Mouse (Mus musculus) liver, postnatal 0 days (tissue): ENCODE results near the gene Mfap3.

ENCODE experiments used
- CTCF ChIP-seq: sonication (generic); IDR thresholded peaks from 2 replicates; pipeline ENCODE4 v1.5.1; 2016; ENCODE audit warnings: antibody characterized with exemption, low read depth
- EP300 ChIP-seq: IDR thresholded peaks from 2 replicates; pipeline ENCODE4 v1.6.1; 2016; ENCODE audit warnings: antibody characterized with exemption, low read depth, mild to moderate bottlenecking

GRCm38 (mm10) chr11:57518091-57518750 is at the start of gene Mfap3, which contains the start of gene Fam114a2:
- TF ChIP-seq CTCF = no peak
- no peak for TF ChIP-seq EP300
